Mouse (Mus musculus) ES-E14 (cell line): Measurements from ENCODE around the gene Pla2g6.

ENCODE experiments used
- CHD2 ChIP-seq: IDR thresholded peaks from 2 replicates; pipeline ENCODE4 v1.6.1; 2014; ENCODE audit warnings: mild to moderate bottlenecking, low read depth, low read length, inconsistent platforms
- HCFC1 ChIP-seq: IDR thresholded peaks from 2 replicates; pipeline ENCODE4 v1.6.1; 2012; ENCODE audit warnings: low read length, inconsistent platforms, borderline replicate concordance; ENCODE audit not compliant: insufficient read depth
- MAFK ChIP-seq: IDR thresholded peaks from 2 replicates; pipeline ENCODE4 v1.6.1; 2014; ENCODE audit warnings: mild to moderate bottlenecking, low read depth, low read length, inconsistent platforms; ENCODE audit not compliant: insufficient read depth
- ZC3H11A ChIP-seq: IDR thresholded peaks from 2 replicates; pipeline ENCODE4 v1.6.1; 2012; ENCODE audit warnings: low read depth, mild to moderate bottlenecking, inconsistent platforms, low read length, borderline replicate concordance
- ZNF384 ChIP-seq: IDR thresholded peaks from 2 replicates; pipeline ENCODE4 v1.6.1; 2012; ENCODE audit warnings: low read depth, low read length, inconsistent platforms

DNA sequence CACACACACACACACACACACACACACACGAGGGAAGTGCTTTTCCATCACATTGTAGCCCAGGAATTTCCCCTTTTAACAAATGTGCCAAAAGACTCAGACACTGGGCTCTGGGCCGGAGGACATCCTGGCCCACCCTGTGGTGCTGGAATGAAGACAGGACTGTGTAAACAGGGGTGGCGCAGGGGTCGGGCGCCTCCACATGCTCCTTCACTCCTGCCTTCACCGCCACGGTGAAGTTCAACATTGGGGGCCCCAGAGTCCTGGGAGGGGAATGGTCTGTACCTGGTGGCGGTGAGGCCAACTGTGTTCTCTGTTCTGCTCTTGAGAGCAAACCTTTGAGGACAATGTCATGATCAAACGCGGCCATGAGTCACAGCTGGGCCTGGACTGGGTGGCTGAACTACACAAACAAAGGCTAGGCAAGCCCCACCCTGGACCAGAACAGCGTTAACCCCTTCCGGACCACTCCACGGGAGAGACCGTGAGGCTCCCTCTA, 40.2 kb upstream of the Pla2g6 start:
- no peak for TF ChIP-seq MAFK
- TF ChIP-seq ZC3H11A = no peak
- TF ChIP-seq CHD2 = no peak
- TF ChIP-seq HCFC1 = no peak
- no peak for TF ChIP-seq ZNF384
